Mouse (Mus musculus): ENCODE data around the gene Ccndbp1.
"Not testable (repeated sequence)": the region's sequence is repeated elsewhere in the genome, so short reads cannot be mapped to it uniquely, and the experiment has no call there.

Ccndbp1 gene

GRCm38 (mm10) chr2:121008664-121009007 is 433 bp downstream of the Ccndbp1 start:
- Histone ChIP-seq H3K36me3 (ENCODE audit: insufficient read depth, low read length) (peaks cover 24% of the 10 kb centered on the region), H3K27me3 (ENCODE audit: insufficient read depth, low read length) (no peaks in the 10 kb centered on the region), H3K4me3 (replicated peaks; ENCODE audit: low read length) (peak overlapping the region; percentile 93), H3K4me1 (replicated peaks; ENCODE audit: low read depth, low read length) (peaks cover 13% of the 10 kb centered on the region), H3K9me3 (ENCODE audit: low read length) (no peaks in the 10 kb centered on the region)
- TF ChIP-seq CTCF (conservative IDR thresholded peaks at IDR 0.05; ENCODE audit: low read length) = no peak
- no peak for TF ChIP-seq NANOG (IDR thresholded peaks at IDR 0.05; ENCODE audit: borderline replicate concordance, low read length)
- no peak for TF ChIP-seq POU5F1 (IDR thresholded peaks at IDR 0.05; ENCODE audit: borderline replicate concordance, low read length)

DNA sequence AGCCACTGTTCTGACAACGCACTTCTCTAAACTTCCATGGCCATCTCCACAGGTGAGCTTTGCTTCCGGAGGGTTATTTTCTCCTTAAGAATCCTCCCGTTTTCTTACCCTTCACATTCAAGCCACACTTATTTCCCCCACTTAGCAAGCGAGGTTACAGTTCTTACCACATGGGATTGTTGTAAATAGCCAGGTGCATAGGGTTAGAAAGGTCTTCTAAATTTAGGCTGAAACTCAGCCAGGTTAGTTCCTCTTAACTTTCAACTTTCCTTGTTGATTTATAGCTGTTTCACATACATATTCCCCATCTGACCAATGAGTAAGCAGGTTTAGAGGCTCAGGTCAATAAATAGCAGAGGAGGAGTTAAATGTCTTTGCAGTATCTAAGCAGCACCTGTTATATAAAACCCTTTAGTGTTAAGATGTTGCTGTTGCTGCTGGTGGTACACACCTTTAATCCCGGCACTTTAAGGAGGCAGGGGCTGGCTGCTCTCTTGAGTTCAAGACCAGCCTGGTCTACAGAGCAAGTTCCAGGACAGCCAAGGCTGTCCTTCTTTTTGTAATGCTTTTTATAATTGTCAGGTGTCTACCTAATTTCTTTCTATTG is 971 bp downstream of the Ccndbp1 start:
- Histone ChIP-seq H3K4me1 (replicated peaks; ENCODE audit: low read depth, low read length) (peaks cover 13% of the 10 kb centered on the region), H3K4me3 (replicated peaks; ENCODE audit: low read length) (peak overlapping the region; percentile 93), H3K36me3 (ENCODE audit: insufficient read depth, low read length) (peaks cover 28% of the 10 kb centered on the region), H3K9me3 (ENCODE audit: low read length) (no peaks in the 10 kb centered on the region), H3K27me3 (ENCODE audit: insufficient read depth, low read length) (no peaks in the 10 kb centered on the region)
- no peak for TF ChIP-seq NANOG (IDR thresholded peaks at IDR 0.05; ENCODE audit: borderline replicate concordance, low read length)
- TF ChIP-seq CTCF (conservative IDR thresholded peaks at IDR 0.05; ENCODE audit: low read length) = no peak
- TF ChIP-seq POU5F1 (IDR thresholded peaks at IDR 0.05; ENCODE audit: borderline replicate concordance, low read length) = no peak

- Histone ChIP-seq H3K9me3 (ENCODE audit: low read length) (no peaks in the 10 kb centered on the region), H3K36me3 (ENCODE audit: insufficient read depth, low read length) (peaks cover 43% of the 10 kb centered on the region), H3K4me1 (replicated peaks; ENCODE audit: low read depth, low read length) (peaks cover 13% of the 10 kb centered on the region), H3K27me3 (ENCODE audit: insufficient read depth, low read length) (no peaks in the 10 kb centered on the region), H3K4me3 (replicated peaks; ENCODE audit: low read length) (no peak overlapping the region)
- no peak for TF ChIP-seq CTCF (conservative IDR thresholded peaks at IDR 0.05; ENCODE audit: low read length)
These were observed 4.5 kb downstream of the Ccndbp1 start for GRCm38 (mm10) chr2:121012676-121013075.

DNA sequence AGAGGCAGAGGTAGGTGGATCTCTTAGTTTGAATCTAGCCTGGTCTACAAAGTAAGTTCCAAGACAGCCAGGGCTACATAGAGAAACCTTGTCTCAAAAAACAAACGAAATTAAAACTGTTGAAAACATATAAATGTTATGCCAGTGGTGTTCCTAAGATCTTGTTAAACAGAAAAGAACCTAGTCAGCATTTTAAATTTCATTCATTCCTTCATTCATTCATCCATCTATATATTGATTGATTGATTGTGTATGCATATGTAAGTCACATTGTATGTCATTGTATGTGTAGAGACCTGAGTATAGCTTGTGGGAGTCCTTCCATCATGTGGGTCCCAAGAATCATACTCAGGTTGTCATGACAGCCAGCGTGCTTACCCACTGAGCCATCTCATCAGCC is 7.3 kb downstream of the Ccndbp1 start:
- Histone ChIP-seq H3K36me3 (ENCODE audit: insufficient read depth, low read length) (peaks cover 40% of the 10 kb centered on the region), H3K9me3 (ENCODE audit: low read length) (no peaks in the 10 kb centered on the region), H3K4me3 (replicated peaks; ENCODE audit: low read length) (no peak overlapping the region), H3K27me3 (ENCODE audit: insufficient read depth, low read length) (no peaks in the 10 kb centered on the region), H3K4me1 (replicated peaks; ENCODE audit: low read depth, low read length) (no peaks in the 10 kb centered on the region)
- TF ChIP-seq CTCF (conservative IDR thresholded peaks at IDR 0.05; ENCODE audit: low read length) (no peak), NANOG (IDR thresholded peaks at IDR 0.05; ENCODE audit: borderline replicate concordance, low read length) (no peak)

GRCm38 (mm10) chr2:121016226-121016625 is 8.0 kb downstream of the Ccndbp1 start:
- Histone ChIP-seq H3K4me3 (replicated peaks; ENCODE audit: low read length) (no peak overlapping the region), H3K4me1 (replicated peaks; ENCODE audit: low read depth, low read length) (no peaks in the 10 kb centered on the region), H3K9me3 (ENCODE audit: low read length) (no peaks in the 10 kb centered on the region), H3K36me3 (ENCODE audit: insufficient read depth, low read length) (peaks cover 36% of the 10 kb centered on the region), H3K27me3 (ENCODE audit: insufficient read depth, low read length) (no peaks in the 10 kb centered on the region)
- no peak for TF ChIP-seq CTCF (conservative IDR thresholded peaks at IDR 0.05; ENCODE audit: low read length)

- H3K4me3 ChIP-seq (replicated peaks; ENCODE audit: low read length) = no peak overlapping the region
- H3K4me1 ChIP-seq (replicated peaks; ENCODE audit: low read depth, low read length) = no peaks in the 10 kb centered on the region
- TF ChIP-seq NANOG (IDR thresholded peaks at IDR 0.05; ENCODE audit: borderline replicate concordance, low read length) (no peak), CTCF (conservative IDR thresholded peaks at IDR 0.05; ENCODE audit: low read length) (no peak), POU5F1 (IDR thresholded peaks at IDR 0.05; ENCODE audit: borderline replicate concordance, low read length) (no peak)
- peaks cover 31% of the 10 kb centered on the region for H3K36me3 ChIP-seq (ENCODE audit: insufficient read depth, low read length)
- no peaks in the 10 kb centered on the region for H3K27me3 ChIP-seq (ENCODE audit: insufficient read depth, low read length)
- no peaks in the 10 kb centered on the region for H3K9me3 ChIP-seq (ENCODE audit: low read length)
These were observed 8.9 kb downstream of the Ccndbp1 start for GRCm38 (mm10) chr2:121017151-121017550.

DNA sequence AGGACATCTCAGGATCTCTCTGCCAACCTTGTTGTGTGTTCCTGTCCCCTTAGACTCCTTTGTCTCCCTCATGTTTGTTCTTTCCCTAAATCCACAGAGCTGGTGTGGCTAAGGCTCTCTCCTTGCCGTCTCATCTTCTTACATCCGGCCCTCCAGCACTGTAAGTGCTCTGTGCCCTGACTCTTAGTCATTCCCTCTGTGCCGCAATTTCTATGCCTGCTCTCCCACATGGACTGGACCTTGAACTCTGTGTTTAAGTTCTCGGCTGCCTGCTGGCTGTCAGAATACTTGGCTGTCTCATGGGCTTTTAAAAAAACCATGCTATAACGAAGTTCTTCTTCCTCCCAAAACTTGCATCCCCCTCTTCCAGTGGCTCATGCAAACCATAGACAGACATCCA is 14.7 kb downstream of the Ccndbp1 start:
- Histone ChIP-seq H3K4me1 (replicated peaks; ENCODE audit: low read depth, low read length) (no peaks in the 10 kb centered on the region), H3K27me3 (ENCODE audit: insufficient read depth, low read length) (0 out of 2 replicates have a peak, but pooled peaks cover 3% of the 10 kb centered on the region), H3K4me3 (replicated peaks; ENCODE audit: low read length) (no peak overlapping the region), H3K9me3 (ENCODE audit: low read length) (no peaks in the 10 kb centered on the region), H3K36me3 (ENCODE audit: insufficient read depth, low read length) (no peaks in the 10 kb centered on the region)
- no peak for TF ChIP-seq CTCF (conservative IDR thresholded peaks at IDR 0.05; ENCODE audit: low read length)
- TF ChIP-seq POU5F1 (IDR thresholded peaks at IDR 0.05; ENCODE audit: borderline replicate concordance, low read length) = no peak
- TF ChIP-seq NANOG (IDR thresholded peaks at IDR 0.05; ENCODE audit: borderline replicate concordance, low read length) = no peak

DNA sequence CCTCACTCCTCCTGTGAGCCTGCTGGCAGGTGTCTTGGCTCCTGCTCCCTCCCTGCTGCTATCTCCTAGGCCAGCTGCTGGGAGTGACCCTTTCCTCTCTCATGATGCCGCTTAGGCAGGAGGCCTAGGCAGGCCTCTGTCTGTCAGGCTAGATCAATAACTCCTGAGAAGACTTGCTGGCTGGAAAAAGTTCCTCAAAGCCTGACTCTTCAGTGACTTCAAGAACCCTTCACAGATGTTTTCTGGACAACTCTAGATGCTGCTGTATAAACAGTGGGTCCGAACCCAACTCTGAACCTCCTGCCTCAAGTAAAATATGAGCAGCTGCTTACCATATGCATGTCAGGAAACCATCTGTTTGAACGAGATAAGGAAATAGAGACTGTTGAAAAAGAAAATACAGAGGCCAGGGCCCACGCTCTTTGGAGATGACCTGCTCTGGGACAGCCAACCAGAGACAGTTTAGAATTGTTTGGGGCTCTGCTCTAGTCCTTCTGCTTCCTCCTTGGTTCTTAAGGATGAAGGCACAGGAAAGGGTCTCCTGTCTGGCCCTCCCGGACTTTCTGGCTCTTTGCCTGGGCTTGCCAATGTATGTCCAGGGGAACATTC is 28.6 kb downstream of the Ccndbp1 start, which contains the start of gene Epb42:
Epb42 (minus strand) TSS at position 340 of the 609 bp plus-strand sequence.
- H3K4me3 ChIP-seq (replicated peaks; ENCODE audit: low read length) = no peak within 1 kb of the TSS
- H3K4me1 ChIP-seq (replicated peaks; ENCODE audit: low read depth, low read length) = no peaks in the 10 kb centered on the region
- TF ChIP-seq CTCF (conservative IDR thresholded peaks at IDR 0.05; ENCODE audit: low read length) = no peak
- TF ChIP-seq NANOG (IDR thresholded peaks at IDR 0.05; ENCODE audit: borderline replicate concordance, low read length) = no peak
- no peak for TF ChIP-seq POU5F1 (IDR thresholded peaks at IDR 0.05; ENCODE audit: borderline replicate concordance, low read length)
- H3K27me3 ChIP-seq (ENCODE audit: insufficient read depth, low read length) = no peaks in the 10 kb centered on the region
- no peaks in the 10 kb centered on the region for H3K36me3 ChIP-seq (ENCODE audit: insufficient read depth, low read length)
- H3K9me3 ChIP-seq (ENCODE audit: low read length) = no peaks in the 10 kb centered on the region

DNA sequence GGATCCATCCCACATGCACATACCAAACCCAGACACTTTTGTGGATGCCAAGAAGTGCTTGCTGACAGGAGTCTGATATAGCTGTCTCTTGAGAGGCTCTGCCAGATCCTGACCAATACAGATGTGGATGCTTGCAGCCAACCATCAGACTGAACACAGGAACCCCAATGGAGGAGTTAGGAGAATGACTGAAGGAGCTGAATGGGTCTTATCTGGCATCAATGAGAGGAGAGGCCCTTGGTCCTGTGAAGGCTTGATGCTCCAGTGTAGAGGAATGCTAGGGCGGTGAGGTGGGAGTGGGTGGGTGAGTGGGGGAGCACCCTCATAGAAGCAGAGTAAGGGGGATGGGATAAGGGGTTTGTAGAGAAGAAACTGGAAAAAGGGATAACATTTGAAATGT is 30.6 kb downstream of the Ccndbp1 start:
- not testable (repeated sequence) for H3K4me3 ChIP-seq (replicated peaks; ENCODE audit: low read length); H3K9me3 ChIP-seq (ENCODE audit: low read length); H3K4me1 ChIP-seq (replicated peaks; ENCODE audit: low read depth, low read length); H3K27me3 ChIP-seq (ENCODE audit: insufficient read depth, low read length); H3K36me3 ChIP-seq (ENCODE audit: insufficient read depth, low read length)
